Mouse (Mus musculus): ENCODE measurements at regions not wholly inside any gene's neighbourhood (a gene's known extent, or its start where the extent isn't known, plus 50 kb on each side); places are given as distances from the start of the nearest gene placed in this dataset.
"Not testable (repeated sequence)": the region's sequence is repeated elsewhere in the genome, so short reads cannot be mapped to it uniquely, and the experiment has no call there.

DNA sequence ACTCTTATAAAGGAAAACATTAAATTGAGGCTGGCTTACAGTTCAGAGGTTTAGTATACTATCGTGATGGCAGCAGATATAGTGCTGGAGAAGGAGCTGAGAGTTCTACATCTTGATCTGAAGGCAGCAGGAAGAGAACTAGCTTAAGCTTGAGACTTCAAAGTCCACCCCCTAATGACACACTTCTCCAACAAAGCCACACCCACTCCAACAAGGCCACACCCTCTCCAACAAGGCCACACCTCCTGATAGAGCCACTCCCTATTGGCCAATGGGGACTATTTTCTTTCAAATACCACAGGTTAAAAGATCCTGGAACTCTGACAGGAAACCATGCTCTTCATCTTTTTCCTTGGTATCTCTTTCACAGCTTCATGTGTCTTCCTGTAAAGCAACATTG lies 134.0 kb upstream of the Smlr1 start:
- H3K4me3 ChIP-seq (replicated peaks; ENCODE audit: low read length) = no peak overlapping the region
- H3K36me3 ChIP-seq (ENCODE audit: control insufficient read depth, insufficient read depth, low read length) = no peaks in the 10 kb centered on the region
- no peaks in the 10 kb centered on the region for H3K27me3 ChIP-seq (ENCODE audit: control insufficient read depth, insufficient read depth, low read length)
- no peak overlapping the region for H3K9ac ChIP-seq (ENCODE audit: low read length)
- H3K4me1 ChIP-seq (ENCODE audit: control insufficient read depth, insufficient read depth, low read length) = no peaks in the 10 kb centered on the region
- ATAC-seq (ENCODE audit: insufficient read depth, low FRiP score) = no peak
- H3K4me2 ChIP-seq (ENCODE audit: low read depth, low read length) = no peak overlapping the region
- 93% methylated on average over 1 of the region's 1 CpGs for WGBS
- no peaks in the 10 kb centered on the region for H3K9me3 ChIP-seq (replicated peaks; ENCODE audit: control insufficient read depth, low read length)
- H3K27ac ChIP-seq (ENCODE audit: low read length) = no peak overlapping the region

DNA sequence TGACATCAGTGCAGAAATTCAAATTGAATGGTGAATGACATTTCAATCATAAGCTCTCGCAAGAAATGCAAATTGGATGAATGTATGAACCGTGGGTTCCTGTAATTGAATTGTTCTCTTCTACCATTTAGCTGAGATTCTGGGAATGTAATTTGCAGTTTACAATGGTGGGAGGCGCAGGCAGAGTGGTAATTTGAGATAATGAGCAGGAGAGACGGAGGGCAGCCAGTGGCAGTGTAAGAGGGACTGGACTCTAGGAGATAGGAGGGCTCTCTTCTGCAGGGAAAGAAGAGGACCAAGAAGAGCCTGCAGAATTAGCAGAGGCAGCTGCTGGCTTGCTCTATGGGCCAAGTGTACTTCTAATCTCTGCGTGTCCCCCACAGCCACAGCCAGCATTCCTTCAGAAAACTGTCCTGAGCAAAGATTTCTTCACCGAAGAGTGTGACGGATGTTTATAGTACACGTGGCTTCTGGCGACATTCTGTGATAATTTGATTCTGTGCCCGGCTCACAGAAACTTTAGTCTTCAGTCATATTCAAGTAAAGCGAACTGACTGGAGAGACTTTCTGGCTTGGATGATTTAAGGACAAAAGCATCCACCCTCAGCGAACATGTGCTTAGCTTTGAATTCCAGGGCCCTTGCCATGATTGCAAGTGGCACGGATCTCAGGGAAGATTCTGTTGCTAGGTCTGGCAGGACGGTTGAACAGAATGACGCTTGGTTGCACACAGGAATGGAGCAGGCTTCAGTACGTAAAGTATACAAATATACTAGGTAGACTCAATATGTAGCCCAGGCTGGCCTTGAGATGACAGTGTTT lies 116.9 kb upstream of the Smlr1 start:
- no peak overlapping the region for H3K27ac ChIP-seq (ENCODE audit: low read length)
- no peaks in the 10 kb centered on the region for H3K4me1 ChIP-seq (ENCODE audit: control insufficient read depth, insufficient read depth, low read length)
- WGBS = 50% methylated on average over 16 of the region's 16 CpGs
- H3K4me3 ChIP-seq (replicated peaks; ENCODE audit: low read length) = no peak overlapping the region
- no peaks in the 10 kb centered on the region for H3K27me3 ChIP-seq (ENCODE audit: control insufficient read depth, insufficient read depth, low read length)
- no peak for ATAC-seq (ENCODE audit: insufficient read depth, low FRiP score)
- H3K9ac ChIP-seq (ENCODE audit: low read length) = no peak overlapping the region
- no peaks in the 10 kb centered on the region for H3K36me3 ChIP-seq (ENCODE audit: control insufficient read depth, insufficient read depth, low read length)
- H3K4me2 ChIP-seq (ENCODE audit: low read depth, low read length) = no peak overlapping the region
- H3K9me3 ChIP-seq (replicated peaks; ENCODE audit: control insufficient read depth, low read length) = no peaks in the 10 kb centered on the region

DNA sequence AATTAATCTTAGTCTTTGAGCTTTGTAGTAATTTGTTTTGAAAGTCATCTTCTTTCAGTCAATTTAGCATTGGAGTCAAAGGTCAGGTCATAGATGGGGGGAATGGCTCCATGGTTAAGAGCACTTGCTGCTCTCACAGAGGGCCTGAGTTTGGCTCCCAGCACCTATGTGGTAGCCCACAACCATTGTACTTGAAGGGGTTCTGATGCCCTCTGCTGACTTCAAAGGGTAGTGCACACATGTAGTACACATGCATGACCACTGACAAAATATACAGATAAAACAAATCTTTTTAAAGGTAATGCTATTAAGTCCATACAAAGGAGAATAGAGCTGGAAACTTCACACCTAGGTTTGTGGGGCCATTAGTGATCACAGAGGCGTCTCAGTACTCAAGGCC lies 111.7 kb upstream of the Smlr1 start:
- no peak for ATAC-seq (ENCODE audit: insufficient read depth, low FRiP score)
- no peaks in the 10 kb centered on the region for H3K27me3 ChIP-seq (ENCODE audit: control insufficient read depth, insufficient read depth, low read length)
- H3K4me1 ChIP-seq (ENCODE audit: control insufficient read depth, insufficient read depth, low read length) = no peaks in the 10 kb centered on the region
- no peak overlapping the region for H3K4me3 ChIP-seq (replicated peaks; ENCODE audit: low read length)
- H3K27ac ChIP-seq (ENCODE audit: low read length) = no peak overlapping the region
- 80% methylated on average over 1 of the region's 1 CpGs for WGBS
- no peak overlapping the region for H3K4me2 ChIP-seq (ENCODE audit: low read depth, low read length)
- H3K36me3 ChIP-seq (ENCODE audit: control insufficient read depth, insufficient read depth, low read length) = no peaks in the 10 kb centered on the region
- H3K9me3 ChIP-seq (replicated peaks; ENCODE audit: control insufficient read depth, low read length) = no peaks in the 10 kb centered on the region
- no peak overlapping the region for H3K9ac ChIP-seq (ENCODE audit: low read length)

GRCm38 (mm10) chr10:25643518-25643993 lies 107.5 kb upstream of the Smlr1 start:
- ATAC-seq (ENCODE audit: insufficient read depth, low FRiP score) = peak; percentile 79; the same call in 1 of the 2 replicates
- 23% methylated on average over 3 of the region's 3 CpGs for WGBS
- H3K4me1 ChIP-seq (ENCODE audit: control insufficient read depth, insufficient read depth, low read length) = no peaks in the 10 kb centered on the region
- no peak overlapping the region; the same call in 1 of the 2 replicates for H3K27ac ChIP-seq (ENCODE audit: low read length)
- no peaks in the 10 kb centered on the region for H3K27me3 ChIP-seq (ENCODE audit: control insufficient read depth, insufficient read depth, low read length)
- H3K36me3 ChIP-seq (ENCODE audit: control insufficient read depth, insufficient read depth, low read length) = no peaks in the 10 kb centered on the region
- H3K9me3 ChIP-seq (replicated peaks; ENCODE audit: control insufficient read depth, low read length) = no peaks in the 10 kb centered on the region
- H3K9ac ChIP-seq (ENCODE audit: low read length) = no peak overlapping the region
- H3K4me2 ChIP-seq (ENCODE audit: low read depth, low read length) = no peak overlapping the region
- H3K4me3 ChIP-seq (replicated peaks; ENCODE audit: low read length) = no peak overlapping the region

DNA sequence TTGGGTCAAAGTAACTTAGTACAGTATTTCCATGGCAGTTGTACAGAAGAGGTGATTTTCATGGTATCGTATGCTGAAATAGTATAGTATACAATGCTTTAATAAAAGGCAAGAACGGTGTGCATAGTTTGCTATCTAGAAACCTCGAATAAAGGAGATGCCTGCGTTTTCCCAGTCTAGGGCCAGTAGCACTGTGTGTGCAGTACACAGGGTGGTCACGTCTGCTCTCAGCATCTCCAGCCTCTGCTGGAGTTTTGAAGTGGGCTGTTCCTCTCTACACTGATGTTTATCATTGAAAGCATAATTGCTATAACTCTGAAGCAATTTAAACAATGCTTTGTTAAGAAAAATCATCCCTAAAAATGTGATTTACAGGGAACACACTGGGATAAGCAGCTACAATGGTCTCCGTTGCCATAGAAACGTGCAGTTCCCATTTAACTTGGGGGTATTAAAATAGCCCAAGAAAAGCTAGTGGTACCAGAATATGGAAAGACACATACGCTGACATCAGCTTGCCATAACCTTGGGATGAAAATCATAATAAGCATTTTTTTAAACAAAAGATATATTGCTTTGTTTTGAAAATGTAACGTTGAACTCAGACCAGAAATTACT lies 106.1 kb upstream of the Smlr1 start:
- Histone ChIP-seq H3K9me3 (replicated peaks; ENCODE audit: control insufficient read depth, low read length) (no peaks in the 10 kb centered on the region), H3K36me3 (ENCODE audit: control insufficient read depth, insufficient read depth, low read length) (no peaks in the 10 kb centered on the region), H3K4me2 (ENCODE audit: low read depth, low read length) (no peak overlapping the region), H3K9ac (ENCODE audit: low read length) (no peak overlapping the region), H3K4me3 (replicated peaks; ENCODE audit: low read length) (no peak overlapping the region), H3K27me3 (ENCODE audit: control insufficient read depth, insufficient read depth, low read length) (no peaks in the 10 kb centered on the region), H3K27ac (ENCODE audit: low read length) (no peak overlapping the region), H3K4me1 (ENCODE audit: control insufficient read depth, insufficient read depth, low read length) (no peaks in the 10 kb centered on the region)
- 81% methylated on average over 9 of the region's 9 CpGs for WGBS
- no peak for ATAC-seq (ENCODE audit: insufficient read depth, low FRiP score)

DNA sequence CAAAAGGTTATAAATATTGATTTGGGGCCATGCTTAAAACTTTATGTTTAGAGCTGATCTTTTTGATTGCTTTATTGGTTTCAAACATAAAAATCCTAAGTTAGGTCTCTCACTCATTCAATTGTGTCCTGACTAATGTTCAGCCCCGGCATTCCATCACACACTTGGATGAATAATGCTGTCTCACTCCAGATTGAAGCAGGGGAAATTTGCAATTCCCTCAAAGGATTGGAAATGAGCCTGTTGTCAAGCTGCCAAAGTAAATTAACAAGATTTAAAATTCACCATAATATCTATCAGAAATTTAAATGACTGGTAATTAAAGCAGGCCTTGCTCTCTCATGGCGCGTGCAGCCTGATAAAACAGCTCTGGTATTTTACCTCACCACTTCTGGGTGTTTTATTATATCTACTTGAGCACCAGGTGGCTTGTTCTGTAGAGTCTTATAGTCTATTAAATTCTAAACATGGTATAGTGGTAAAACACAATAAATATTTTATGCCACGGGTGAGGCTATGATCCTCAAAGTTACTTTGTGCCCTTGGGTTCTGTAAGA lies 97.1 kb upstream of the Smlr1 start:
- Histone ChIP-seq H3K9me3 (replicated peaks; ENCODE audit: control insufficient read depth, low read length) (no peaks in the 10 kb centered on the region), H3K9ac (ENCODE audit: low read length) (no peak overlapping the region), H3K36me3 (ENCODE audit: control insufficient read depth, insufficient read depth, low read length) (no peaks in the 10 kb centered on the region), H3K27me3 (ENCODE audit: control insufficient read depth, insufficient read depth, low read length) (no peaks in the 10 kb centered on the region), H3K27ac (ENCODE audit: low read length) (no peak overlapping the region), H3K4me3 (replicated peaks; ENCODE audit: low read length) (no peak overlapping the region), H3K4me2 (ENCODE audit: low read depth, low read length) (no peak overlapping the region), H3K4me1 (ENCODE audit: control insufficient read depth, insufficient read depth, low read length) (no peaks in the 10 kb centered on the region)
- ATAC-seq (ENCODE audit: insufficient read depth, low FRiP score) = no peak
- WGBS = 70% methylated on average over 4 of the region's 4 CpGs

- WGBS = 83% methylated on average over 7 of the region's 7 CpGs
- Histone ChIP-seq H3K9ac (ENCODE audit: low read length) (no peak overlapping the region), H3K36me3 (ENCODE audit: control insufficient read depth, insufficient read depth, low read length) (no peaks in the 10 kb centered on the region), H3K9me3 (replicated peaks; ENCODE audit: control insufficient read depth, low read length) (no peaks in the 10 kb centered on the region), H3K4me3 (replicated peaks; ENCODE audit: low read length) (no peak overlapping the region), H3K27ac (ENCODE audit: low read length) (no peak overlapping the region), H3K27me3 (ENCODE audit: control insufficient read depth, insufficient read depth, low read length) (no peaks in the 10 kb centered on the region), H3K4me2 (ENCODE audit: low read depth, low read length) (no peak overlapping the region), H3K4me1 (ENCODE audit: control insufficient read depth, insufficient read depth, low read length) (no peaks in the 10 kb centered on the region)
- no peak for ATAC-seq (ENCODE audit: insufficient read depth, low FRiP score)
Measured at GRCm38 (mm10) chr10:25632306-25632705, 96.2 kb upstream of the Smlr1 start.

- no peak for ATAC-seq (ENCODE audit: insufficient read depth, low FRiP score)
- Histone ChIP-seq H3K9me3 (replicated peaks; ENCODE audit: control insufficient read depth, low read length) (no peaks in the 10 kb centered on the region), H3K4me2 (ENCODE audit: low read depth, low read length) (no peak overlapping the region), H3K36me3 (ENCODE audit: control insufficient read depth, insufficient read depth, low read length) (no peaks in the 10 kb centered on the region), H3K9ac (ENCODE audit: low read length) (no peak overlapping the region), H3K4me1 (ENCODE audit: control insufficient read depth, insufficient read depth, low read length) (peaks cover 6% of the 10 kb centered on the region), H3K4me3 (replicated peaks; ENCODE audit: low read length) (no peak overlapping the region), H3K27ac (ENCODE audit: low read length) (no peak overlapping the region; the same call in 1 of the 2 replicates), H3K27me3 (ENCODE audit: control insufficient read depth, insufficient read depth, low read length) (no peaks in the 10 kb centered on the region)
- 66% methylated on average over 5 of the region's 5 CpGs for WGBS
Measured at GRCm38 (mm10) chr10:25622585-25622984, 86.5 kb upstream of the Smlr1 start.

GRCm38 (mm10) chr10:25621747-25622134 lies 85.7 kb upstream of the Smlr1 start:
- WGBS = 35% methylated on average over 1 of the region's 1 CpGs
- peak overlapping the region; percentile 33; the same call in 1 of the 2 replicates for H3K27ac ChIP-seq (ENCODE audit: low read length)
- not testable (repeated sequence) for H3K27me3 ChIP-seq (ENCODE audit: control insufficient read depth, insufficient read depth, low read length); H3K9ac ChIP-seq (ENCODE audit: low read length); H3K9me3 ChIP-seq (replicated peaks; ENCODE audit: control insufficient read depth, low read length); ATAC-seq (ENCODE audit: insufficient read depth, low FRiP score); H3K36me3 ChIP-seq (ENCODE audit: control insufficient read depth, insufficient read depth, low read length); H3K4me3 ChIP-seq (replicated peaks; ENCODE audit: low read length); H3K4me1 ChIP-seq (ENCODE audit: control insufficient read depth, insufficient read depth, low read length)
- H3K4me2 ChIP-seq (ENCODE audit: low read depth, low read length) = peak overlapping the region; percentile 26; the same call in 1 of the 2 replicates

Measured in stomach, embryonic 16.5 days (tissue).